Mouse (Mus musculus) cerebellum, adult 2 months (tissue): ENCODE measurements at regions not wholly inside any gene's neighbourhood (a gene's known extent, or its start where the extent isn't known, plus 50 kb on each side); places are given as distances from the start of the nearest gene placed in this dataset.

ENCODE experiments used
- DNase-seq, 2 experiments: peaks; one replicate each; pipeline ENCODE4 v3.0.0; 2021
- H3K27ac ChIP-seq: fragments of 200-500 bp; 2 replicates; pipeline ENCODE4 v1.5.1; 2012; ENCODE audit warnings: low read length, control low read depth, inconsistent platforms; ENCODE audit not compliant: insufficient read depth
- H3K27me3 ChIP-seq: fragments of 200-500 bp; 2 replicates; pipeline ENCODE4 v1.6.1; 2012; ENCODE audit warnings: inconsistent platforms, mild to moderate bottlenecking, low read length, moderate library complexity; ENCODE audit not compliant: control insufficient read depth, insufficient read depth
- H3K4me1 ChIP-seq: fragments of 200-500 bp; 2 replicates; pipeline ENCODE4 v1.6.1; 2011; ENCODE audit warnings: low read length; ENCODE audit not compliant: control insufficient read depth, insufficient read depth
- H3K4me3 ChIP-seq: fragments of 200-500 bp; replicated peaks from 2 replicates; pipeline ENCODE3; 2011; ENCODE audit warnings: mild to moderate bottlenecking, low read depth, low read length, control low read depth; ENCODE audit not compliant: insufficient read depth
- CTCF ChIP-seq: fragments of 200-500 bp; IDR thresholded peaks from 2 replicates; pipeline ENCODE4 v1.5.1; 2011; ENCODE audit warnings: low read depth, mild to moderate bottlenecking, control low read depth, low read length, moderate library complexity, borderline replicate concordance; ENCODE audit not compliant: insufficient read depth
- POLR2A ChIP-seq: fragments of 200-500 bp; IDR thresholded peaks from 2 replicates; pipeline ENCODE4 v1.6.1; 2011; ENCODE audit warnings: low read length, control low read depth, borderline replicate concordance; ENCODE audit not compliant: insufficient read depth
- WGBS: fragments of 180-500 bp; shearing (Covaris S2); methylation state at CpG from one replicate; pipeline ENCODE4 v1.1.7; 2018; 5-methylcytosine and 5-hydroxymethylcytosine counted together

DNA sequence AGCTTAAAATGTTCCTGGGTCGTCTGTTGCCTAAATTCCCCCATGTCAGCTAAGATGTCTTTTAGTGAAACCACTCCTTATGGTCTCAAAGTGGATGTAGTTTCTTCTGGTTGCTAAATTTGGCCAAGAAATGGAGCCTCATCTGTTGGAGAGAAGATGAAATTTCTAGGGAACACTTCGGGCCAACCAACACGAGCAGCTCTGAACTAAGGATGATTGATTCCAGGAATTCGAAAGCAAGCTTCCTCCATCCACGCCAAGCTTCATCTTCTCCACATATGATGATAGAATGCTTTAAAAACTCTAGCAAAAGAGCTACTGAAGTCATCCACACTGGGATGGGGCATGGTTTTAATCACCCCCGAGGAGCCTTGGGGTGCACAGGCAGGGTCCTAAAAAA lies 112.5 kb downstream of the Tmem215 start:
- Histone ChIP-seq H3K27ac (no peak overlapping the region), H3K4me3 (no peak overlapping the region), H3K4me1 (0 out of 2 replicates have a peak, but pooled peaks cover 2% of the 10 kb centered on the region), H3K27me3 (no peaks in the 10 kb centered on the region)
- TF ChIP-seq POLR2A (no peak), CTCF (no peak)
- 33% methylated on average over 6 of the region's 6 CpGs for whole genome bisulfite sequencing
- no peak for DNase-seq

DNA sequence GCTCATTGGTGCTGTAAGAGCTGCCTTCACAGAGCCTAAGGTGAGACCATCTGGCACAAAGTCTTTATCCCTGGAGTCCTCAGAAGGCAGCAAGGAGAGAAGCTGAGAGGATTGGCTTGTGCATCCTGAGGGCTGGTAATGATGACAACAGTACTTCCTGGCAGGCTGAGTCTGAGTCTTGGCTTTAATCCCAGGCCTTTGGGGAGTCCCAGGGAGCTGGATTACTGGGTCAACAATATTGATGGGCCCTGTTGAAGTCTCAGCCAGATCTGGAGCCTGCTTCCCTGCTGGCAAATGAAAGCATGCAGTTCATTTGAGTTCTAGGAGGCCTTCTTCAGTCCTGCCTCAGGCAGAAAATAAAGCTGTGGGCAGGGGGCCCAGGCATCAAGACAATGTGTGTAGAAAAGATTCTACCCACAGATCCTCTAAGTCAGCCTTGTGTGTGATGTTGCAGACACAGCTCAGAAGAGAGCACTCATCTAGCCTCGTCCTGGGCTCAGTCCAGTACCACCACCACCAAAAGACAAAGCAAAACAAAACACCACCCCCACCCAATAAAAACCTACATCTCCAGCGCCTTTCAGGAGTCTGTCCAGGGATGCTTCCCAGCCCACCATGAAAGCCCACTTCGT lies 113.1 kb downstream of the Tmem215 start:
- no peaks in the 10 kb centered on the region for H3K27me3 ChIP-seq
- no peak overlapping the region for H3K4me3 ChIP-seq
- TF ChIP-seq CTCF (no peak), POLR2A (no peak)
- 0 out of 2 replicates have a peak, but pooled peaks cover 2% of the 10 kb centered on the region for H3K4me1 ChIP-seq
- WGBS: 67% methylated on average over 3 of the region's 3 CpGs
- no peak overlapping the region for H3K27ac ChIP-seq
- DNase-seq: peak; percentile 40 to 70

DNA sequence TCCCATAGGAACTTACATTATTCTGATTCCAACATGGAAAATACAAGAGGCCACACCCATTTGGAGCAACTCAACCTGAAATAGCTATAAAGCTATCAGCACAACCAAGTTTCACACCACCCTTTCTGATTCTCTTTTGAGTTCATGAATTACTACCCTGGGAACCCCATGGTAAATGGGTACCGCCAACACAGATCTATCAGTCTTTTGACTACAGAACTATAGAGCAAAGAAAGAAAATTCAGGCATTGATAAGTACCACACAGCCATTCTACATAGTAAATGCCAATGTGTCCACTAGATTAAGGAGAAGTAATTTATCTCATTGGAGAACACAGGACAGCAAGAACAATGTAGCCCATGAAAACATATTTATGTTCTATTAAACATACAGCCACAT lies 114.1 kb downstream of the Tmem215 start:
- no peak for DNase-seq
- 98% methylated on average over 1 of the region's 1 CpGs for WGBS
- Histone ChIP-seq H3K4me3 (no peak overlapping the region), H3K4me1 (0 out of 2 replicates have a peak, but pooled peaks cover 2% of the 10 kb centered on the region), H3K27ac (no peak overlapping the region), H3K27me3 (no peaks in the 10 kb centered on the region)
- TF ChIP-seq POLR2A: no peak
- TF ChIP-seq CTCF: no peak

DNA sequence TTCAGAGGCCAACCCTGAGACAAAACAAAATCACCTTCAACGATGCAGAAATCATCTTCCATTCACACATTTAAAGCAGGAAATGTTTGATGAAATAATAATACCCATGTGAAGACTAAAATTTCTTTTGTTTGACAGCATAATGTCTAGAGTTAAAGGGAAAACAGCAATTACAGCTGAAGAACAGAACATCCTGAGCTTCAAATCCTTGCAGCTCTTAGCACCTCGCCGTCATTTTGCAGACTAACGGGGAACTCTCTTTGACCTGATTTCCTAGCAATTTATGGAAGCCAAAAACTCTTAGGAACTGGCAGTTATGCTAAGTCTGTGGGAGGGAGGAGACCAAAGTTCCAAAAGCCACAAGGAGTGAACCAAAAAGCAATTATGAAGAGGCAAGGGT lies 115.3 kb downstream of the Tmem215 start:
- H3K27ac ChIP-seq: no peak overlapping the region
- 46% methylated on average over 4 of the region's 4 CpGs for WGBS

DNA sequence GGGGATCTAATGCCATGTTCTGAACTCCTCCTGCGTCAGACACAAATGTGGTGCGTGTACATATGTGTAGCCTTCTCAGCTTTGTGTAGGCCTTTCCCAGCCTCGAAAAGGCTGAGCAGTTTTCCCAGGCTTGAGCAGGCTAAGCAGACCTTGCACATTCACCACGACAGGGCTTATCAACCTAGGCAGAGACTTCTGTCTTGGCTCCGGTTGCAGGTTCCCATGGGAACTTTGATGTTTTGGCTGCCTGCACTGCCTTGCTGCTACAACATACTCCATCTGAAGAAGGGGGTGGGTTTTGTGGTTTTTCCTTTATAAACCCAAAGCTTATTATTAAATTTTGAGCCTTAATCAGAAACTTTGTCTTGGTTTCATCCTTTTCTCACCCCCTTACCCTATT lies 109.2 kb downstream of the Aptx start:
- WGBS: 52% methylated on average over 5 of the region's 5 CpGs
- no peak for DNase-seq
- TF ChIP-seq CTCF: no peak
- H3K27ac ChIP-seq: no peak overlapping the region
- H3K4me3 ChIP-seq: no peak overlapping the region
- no peaks in the 10 kb centered on the region for H3K27me3 ChIP-seq
- no peaks in the 10 kb centered on the region for H3K4me1 ChIP-seq

More for the DNA sequence above, 115.3 kb downstream of the Tmem215 start:
- TF ChIP-seq POLR2A (no peak), CTCF (no peak)
- Histone ChIP-seq H3K27me3 (no peaks in the 10 kb centered on the region), H3K4me1 (0 out of 2 replicates have a peak, but pooled peaks cover 2% of the 10 kb centered on the region), H3K4me3 (no peak overlapping the region)
- DNase-seq: no peak

DNA sequence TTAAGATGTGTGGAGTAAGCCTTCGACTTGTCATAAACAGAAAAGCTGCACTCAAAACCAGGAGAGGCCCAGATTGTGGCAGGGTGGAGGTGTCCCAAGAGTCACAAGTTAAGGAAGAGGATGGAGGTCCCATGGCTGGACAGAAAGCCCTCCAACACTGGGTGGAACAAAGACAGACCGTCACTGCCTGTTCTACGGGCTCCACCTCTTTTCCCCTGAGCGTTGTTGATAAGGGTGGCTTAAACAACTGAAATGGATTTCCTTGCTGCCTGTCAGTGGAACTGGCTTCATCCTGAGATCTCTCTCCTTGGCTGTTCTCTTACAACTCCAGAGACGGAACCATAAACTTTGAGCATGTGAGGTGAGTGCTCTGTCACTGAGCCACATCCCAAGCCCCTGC lies 78.0 kb downstream of the Aptx start:
- TF ChIP-seq POLR2A (no peak), CTCF (no peak)
- WGBS: 62% methylated on average over 5 of the region's 5 CpGs
- Histone ChIP-seq H3K4me3 (no peak overlapping the region), H3K27ac (no peak overlapping the region), H3K27me3 (no peaks in the 10 kb centered on the region), H3K4me1 (no peaks in the 10 kb centered on the region)
- no peak for DNase-seq

DNA sequence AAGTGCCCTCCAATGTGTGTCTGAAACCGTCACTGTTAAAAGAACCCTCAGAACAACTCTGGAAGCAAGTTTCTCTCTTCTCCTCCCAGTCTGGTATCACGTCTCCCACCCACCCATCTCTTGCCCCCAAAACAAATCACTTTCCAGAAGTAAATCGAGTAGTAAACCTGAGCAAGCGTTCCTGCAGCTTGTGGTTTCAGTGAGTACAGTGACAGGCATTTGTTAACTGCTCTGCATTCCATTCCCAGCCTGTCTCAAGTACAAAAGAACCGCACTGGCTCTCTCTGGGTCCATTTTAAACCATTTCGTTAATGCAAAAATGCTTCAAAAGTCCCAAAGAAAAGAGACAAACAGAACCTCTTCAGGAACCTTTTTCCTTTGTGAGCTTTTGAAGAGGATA lies 77.1 kb downstream of the Aptx start:
- WGBS: 60% methylated on average over 6 of the region's 6 CpGs
- no peak for DNase-seq
- no peak overlapping the region for H3K4me3 ChIP-seq
- no peak overlapping the region for H3K27ac ChIP-seq
- no peaks in the 10 kb centered on the region for H3K4me1 ChIP-seq
- no peaks in the 10 kb centered on the region for H3K27me3 ChIP-seq
- TF ChIP-seq CTCF: no peak
- TF ChIP-seq POLR2A: no peak
